Mouse (Mus musculus) adrenal gland, postnatal 14 days (tissue): ENCODE data around the gene A830005F24Rik. TPM values are rescaled to one million over a fixed set of nuclear protein-coding genes. Genes with fewer than 3 reads are reported as not detected.
A peak's percentile ranks its signal among the peaks of the same experiment; 100 is the strongest.

Source experiments
- DNase-seq: peaks from one replicate; pipeline ENCODE4 v3.0.0; 2021; ENCODE audit warnings: mixed read lengths
- microRNA-seq, 2 experiments: library from miRNA; unstranded; fragments of <30 nt; microRNA quantifications; one replicate each; pipeline ENCODE4 v1.2.0; 2021
- total RNA-seq: library from RNA; stranded (reverse); gene quantifications from 2 replicates; pipeline ENCODE4 v1.2.3, GENCODE M21; 2021

The A830005F24Rik gene
- total RNA-seq, 1 experiment from 2014 or later = not detected

- DNase-seq = peak; percentile 99
These were observed 32.3 kb downstream of the A830005F24Rik start for GRCm38 (mm10) chr13:48545476-48546281.

- DNase-seq = peak; percentile 100
These were observed 33.1 kb downstream of the A830005F24Rik start for GRCm38 (mm10) chr13:48546330-48546917.

DNA sequence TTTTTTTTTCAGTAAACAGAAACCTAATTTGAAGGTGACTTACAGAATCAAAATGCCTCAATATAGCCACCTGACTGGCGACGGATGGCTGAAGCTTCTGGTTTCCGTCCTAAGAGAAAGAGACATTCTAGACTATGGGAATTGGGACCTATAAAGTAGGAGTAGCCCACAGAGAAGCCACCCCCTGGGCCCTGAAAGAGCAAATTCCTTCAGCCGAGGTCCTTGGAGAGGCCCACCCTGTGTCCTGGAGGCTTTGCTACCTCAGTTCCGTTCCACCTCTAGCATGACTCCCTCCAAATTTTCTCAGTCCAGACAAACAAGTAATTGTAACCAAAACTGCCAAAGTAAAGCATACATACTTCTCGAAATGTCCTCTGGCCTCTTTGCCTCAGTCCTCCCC, 34.3 kb downstream of the A830005F24Rik start:
- DNase-seq = no peak

DNA sequence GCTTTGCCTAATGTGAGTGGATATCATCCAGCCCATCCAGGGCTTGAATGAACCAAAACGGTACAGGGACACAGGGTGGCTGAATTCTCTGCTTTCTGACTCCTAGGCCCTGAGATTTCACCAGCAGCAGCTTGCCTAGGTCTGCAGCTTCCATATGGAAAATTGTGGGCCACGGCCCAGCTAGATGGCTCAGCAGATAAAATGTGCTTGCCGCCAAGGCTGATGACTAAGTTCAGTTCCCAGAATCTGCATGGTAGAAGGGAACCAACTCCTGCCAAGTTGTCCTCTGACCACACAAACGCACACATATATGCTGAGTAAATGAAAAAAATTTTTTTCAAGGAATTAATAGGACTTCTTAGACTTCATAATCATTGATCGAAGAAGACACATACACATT, 34.9 kb downstream of the A830005F24Rik start:
- peak; percentile 40 for DNase-seq

- DNase-seq = peak; percentile 94
These were observed 39.1 kb downstream of the A830005F24Rik start for GRCm38 (mm10) chr13:48552181-48553090.

- DNase-seq = peak; percentile 47
These were observed 40.1 kb downstream of the A830005F24Rik start for GRCm38 (mm10) chr13:48553511-48553910.

DNA sequence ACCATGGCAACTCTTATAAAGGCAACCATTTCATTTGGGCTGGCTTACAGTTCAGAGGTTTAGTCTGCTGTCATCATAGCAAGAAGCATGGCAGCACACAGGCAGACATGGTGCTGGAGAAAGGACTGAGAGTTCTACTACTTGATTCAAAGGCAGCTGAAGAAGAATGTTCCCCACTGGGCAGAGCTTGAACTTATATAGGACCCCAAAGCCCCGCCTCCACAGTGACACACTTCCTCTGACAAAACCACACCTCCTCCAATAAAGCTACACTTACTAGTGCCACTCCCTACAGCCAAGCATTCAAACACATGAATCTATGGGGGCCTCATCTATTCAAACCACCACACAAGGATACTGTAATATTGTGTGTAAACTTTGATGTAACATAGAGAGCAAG, 41.2 kb downstream of the A830005F24Rik start:
- no peak for DNase-seq

DNA sequence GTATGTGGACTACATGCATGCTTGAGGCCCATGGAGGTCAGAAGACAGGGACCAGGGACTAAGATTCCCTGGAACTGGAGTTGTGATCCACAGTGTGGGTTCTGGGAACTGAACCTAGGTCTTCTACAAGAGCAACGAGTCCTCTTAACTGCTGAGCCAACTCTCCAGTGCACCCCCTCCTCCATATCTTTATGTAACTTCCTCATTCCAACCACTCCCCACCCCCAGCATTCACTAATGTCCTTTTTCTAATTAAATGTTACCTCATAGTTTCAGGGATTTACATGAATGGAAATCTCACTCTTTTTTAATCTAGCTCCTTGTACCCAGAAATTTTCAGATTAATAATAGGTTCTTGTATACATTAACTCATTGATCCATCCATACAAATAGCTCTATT, 42.6 kb downstream of the A830005F24Rik start:
- DNase-seq = no peak

DNA sequence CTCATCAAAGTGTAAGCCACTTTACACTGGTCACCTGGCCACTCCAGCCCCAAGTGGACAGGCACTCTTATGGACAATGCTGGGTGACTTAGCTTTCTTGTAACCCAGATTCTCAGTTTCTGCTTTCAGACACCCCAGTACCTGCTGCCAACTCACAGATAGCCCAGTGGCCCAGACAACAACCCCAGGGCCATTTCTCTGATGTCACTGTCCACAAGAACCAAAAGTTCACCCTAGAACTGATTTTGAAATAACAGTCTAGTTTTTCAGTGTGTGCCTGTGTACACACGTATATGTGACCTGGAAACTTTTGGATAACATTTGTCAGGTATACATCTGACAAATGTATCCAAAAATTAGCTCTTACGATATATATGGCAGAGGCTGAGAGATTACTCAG, 48.1 kb downstream of the A830005F24Rik start:
- DNase-seq = no peak

GRCm38 (mm10) chr13:48562336-48562735, 49.0 kb downstream of the A830005F24Rik start:
- DNase-seq = no peak

Small RNA genes lying within 50 kb of the gene (microRNA-seq; reads per million reads assigned to microRNA genes)
- 0 reads per million in 2 experiments for gene Gm24111
- gene Mirlet7a-1 = 407 to 652 reads per million in 2 experiments
- gene Mirlet7d = 21,075 to 27,603 reads per million in 2 experiments
- 0 reads per million in 2 experiments for gene Mirlet7f-1

Other genes with a start within 250 kb of the A830005F24Rik start
- 6.7 and 9.1 TPM in 2 replicates for gene Zfp169, start 119 bp upstream of the A830005F24Rik start, total RNA-seq
- gene Ptpdc1, start 112.1 kb downstream of the A830005F24Rik start, total RNA-seq = 7.2 and 7.8 TPM in 2 replicates
- gene Barx1, start 149.4 kb downstream of the A830005F24Rik start, total RNA-seq = not detected in 2 replicates